Mouse (Mus musculus) ES-Bruce4 (cell line): ENCODE measurements around the gene Zfp275.

Experiments used
- EP300 ChIP-seq: IDR thresholded peaks from 2 replicates; pipeline ENCODE4 v1.6.1; 2011; ENCODE audit warnings: low read depth, low read length; ENCODE audit not compliant: insufficient read depth
- POLR2A ChIP-seq: IDR thresholded peaks from one replicate; pipeline ENCODE4 v1.8.1; 2011; ENCODE audit warnings: low read length; ENCODE audit not compliant: insufficient read depth

- TF ChIP-seq POLR2A (no peak), EP300 (no peak)
These were observed 948 bp upstream of the Zfp275 start for GRCm38 (mm10) chrX:73341473-73341872.
